Mouse (Mus musculus) hindbrain, embryonic 10.5 days (tissue): ENCODE results near the gene Ogg1. TPM values are rescaled to one million over a fixed set of nuclear protein-coding genes. Genes with fewer than 3 reads are reported as not detected.

Experiments used
- polyA plus RNA-seq: library from polyadenylated mRNA; unstranded; fragments of >200 nt; fragmentation: Nextera tagmentation; extraction: Ambion mirVana; gene quantifications from 2 replicates; pipeline ENCODE4 v1.2.1, GENCODE M21; 2016

The Ogg1 gene
- polyA plus RNA-seq, 1 experiment from 2014 or later = 15.7 TPM

Other genes starting within 250 kb of the Ogg1 start
- 71.2 and 82.4 TPM in 2 replicates for gene Setd5, start 249.6 kb upstream of the Ogg1 start, polyA plus RNA-seq
- gene Lhfpl4, start 131.6 kb upstream of the Ogg1 start, polyA plus RNA-seq = 12.1 and 20.8 TPM in 2 replicates
- 45.7 and 52.3 TPM in 2 replicates for gene Mtmr14, start 89.1 kb upstream of the Ogg1 start, polyA plus RNA-seq
- 0.35 and 0.58 TPM in 2 replicates for gene Cpne9, start 44.7 kb upstream of the Ogg1 start, polyA plus RNA-seq
- 25.4 and 26.9 TPM in 2 replicates for gene Brpf1, start 19.8 kb upstream of the Ogg1 start, polyA plus RNA-seq
- 42.3 and 58.0 TPM in 2 replicates for gene Camk1, start 17.0 kb downstream of the Ogg1 start, polyA plus RNA-seq
- gene Tada3, start 50.9 kb downstream of the Ogg1 start, polyA plus RNA-seq = 63.1 and 63.9 TPM in 2 replicates
- 393 and 423 TPM in 2 replicates for gene Arpc4, start 51.1 kb downstream of the Ogg1 start, polyA plus RNA-seq
- gene Ttll3, start 62.3 kb downstream of the Ogg1 start, polyA plus RNA-seq = 5.3 and 7.4 TPM in 2 replicates
- 34.9 and 36.3 TPM in 2 replicates for gene Rpusd3, start 92.4 kb downstream of the Ogg1 start, polyA plus RNA-seq
- gene Cidec, start 108.8 kb downstream of the Ogg1 start, polyA plus RNA-seq = not detected in 2 replicates
- 86.5 and 87.9 TPM in 2 replicates for gene Jagn1, start 115.6 kb downstream of the Ogg1 start, polyA plus RNA-seq
- gene Il17re, start 131.5 kb downstream of the Ogg1 start, polyA plus RNA-seq = 1.7 and 2.2 TPM in 2 replicates
- gene Il17rc, start 144.5 kb downstream of the Ogg1 start, polyA plus RNA-seq = 6.0 and 6.7 TPM in 2 replicates
- gene Creld1, start 156.3 kb downstream of the Ogg1 start, polyA plus RNA-seq = 36.7 and 42.5 TPM in 2 replicates
- gene Prrt3, start 175.0 kb downstream of the Ogg1 start, polyA plus RNA-seq = 1.8 TPM in 2 replicates
- gene Emc3, start 204.7 kb downstream of the Ogg1 start, polyA plus RNA-seq = 79.0 and 81.8 TPM in 2 replicates
- 13.2 and 18.1 TPM in 2 replicates for gene Fancd2, start 204.7 kb downstream of the Ogg1 start, polyA plus RNA-seq